Mouse (Mus musculus): ENCODE data around the gene Hgd.
A peak's percentile ranks its signal among the peaks of the same experiment; 100 is the strongest.

The Hgd gene

DNA sequence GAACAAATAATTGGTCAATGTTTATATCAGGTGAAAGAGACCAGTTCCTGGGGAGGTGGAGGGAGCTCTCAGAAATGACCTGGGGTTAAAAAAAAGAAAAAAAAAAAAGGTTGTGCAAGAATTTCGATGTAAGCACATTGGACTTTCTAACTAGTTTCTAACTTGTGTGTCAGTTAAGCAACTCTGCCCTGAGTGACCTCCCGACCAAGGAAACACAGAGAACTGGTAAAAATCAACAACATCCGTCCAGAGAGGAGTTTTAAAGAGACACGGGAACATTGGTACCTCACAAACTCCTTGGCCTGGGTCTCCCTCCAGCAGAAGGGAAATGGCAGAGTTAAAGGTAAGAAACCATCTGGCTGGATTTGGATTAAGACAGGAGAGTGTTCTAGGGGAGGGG, at the start of gene Hgd:
Gene Hgd (plus strand): TSS at position 160 of the 400 bp plus-strand sequence.
- DNase-seq: no peak

GRCm38 (mm10) chr16:37530170-37530569, 49.8 kb upstream of the Hgd start:
- DNase-seq: no peak

GRCm38 (mm10) chr16:37532046-37532445, 47.9 kb upstream of the Hgd start:
- DNase-seq: no peak

GRCm38 (mm10) chr16:37533369-37534068, 46.4 kb upstream of the Hgd start:
- DNase-seq: no peak

DNA sequence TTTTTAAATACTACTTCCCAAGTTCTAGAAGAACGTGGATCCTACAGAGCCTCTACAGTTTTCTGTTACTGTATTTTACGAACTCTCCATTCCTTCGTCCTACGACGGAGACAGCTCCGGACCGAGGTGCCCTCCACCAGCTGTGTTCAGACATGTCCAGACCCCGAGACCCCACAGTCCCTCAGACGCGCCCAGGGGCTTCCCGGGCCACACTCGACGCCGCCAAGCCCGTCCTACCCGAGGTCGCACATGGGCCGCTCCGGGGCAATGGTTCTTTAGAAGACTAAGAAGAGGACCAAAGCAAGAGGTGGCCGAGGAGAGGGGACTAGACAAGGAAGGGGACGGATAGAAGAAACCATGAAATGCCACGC, 40.7 kb upstream of the Hgd start:
- no peak for DNase-seq

DNA sequence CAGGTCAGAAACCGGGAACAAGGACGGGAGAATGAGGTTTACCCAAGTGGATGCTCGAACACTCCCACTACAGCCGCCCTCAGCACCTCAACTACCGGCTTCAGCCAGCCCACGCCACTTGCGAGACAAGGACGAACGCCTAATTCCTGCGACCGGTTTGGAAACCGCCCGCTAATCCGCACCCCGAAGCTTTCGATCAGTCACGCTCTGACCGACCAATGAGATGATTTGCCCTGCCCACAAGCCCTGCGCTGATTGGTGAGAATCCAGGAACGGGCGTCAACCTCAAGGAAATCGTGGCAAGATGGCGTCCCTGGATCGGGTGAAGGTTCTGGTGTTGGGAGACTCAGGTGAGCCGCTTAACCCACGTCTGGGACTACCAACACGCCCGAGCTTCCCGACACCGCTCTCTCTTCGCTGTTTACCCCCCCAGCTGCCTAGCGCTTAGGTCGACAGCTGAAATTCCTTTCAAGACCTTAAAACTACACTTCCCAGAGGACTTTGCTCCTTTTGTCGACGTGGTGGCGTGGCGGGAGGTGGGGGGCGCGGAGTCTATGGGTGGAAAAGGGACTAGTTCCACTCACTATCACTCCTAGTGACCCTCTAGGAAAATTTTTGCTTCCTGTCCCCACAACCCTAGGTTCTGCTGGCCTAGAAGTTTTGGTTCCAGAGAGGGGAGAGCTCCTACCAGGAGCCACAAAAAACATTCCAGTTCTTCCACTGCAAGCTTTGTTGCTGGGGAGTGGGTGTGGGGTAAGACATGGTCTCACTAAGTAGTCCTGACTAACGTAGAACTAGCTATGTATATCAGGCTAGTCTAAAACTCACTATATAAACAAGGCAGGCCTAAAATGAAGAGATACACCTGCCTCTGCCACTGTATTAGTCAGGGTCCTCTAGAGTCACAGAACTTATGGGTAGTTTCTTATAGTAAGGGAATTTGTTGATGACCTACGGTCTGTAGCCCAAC, 40.1 kb upstream of the Hgd start, which contains the start of the genes Gtf2e1 and Rabl3:
Gene Gtf2e1 (minus strand): TSS at position 179 of the 970 bp plus-strand sequence.
Gene Rabl3 (plus strand): TSS at position 275 of the 970 bp plus-strand sequence.
- DNase-seq: peak; percentile 96

DNA sequence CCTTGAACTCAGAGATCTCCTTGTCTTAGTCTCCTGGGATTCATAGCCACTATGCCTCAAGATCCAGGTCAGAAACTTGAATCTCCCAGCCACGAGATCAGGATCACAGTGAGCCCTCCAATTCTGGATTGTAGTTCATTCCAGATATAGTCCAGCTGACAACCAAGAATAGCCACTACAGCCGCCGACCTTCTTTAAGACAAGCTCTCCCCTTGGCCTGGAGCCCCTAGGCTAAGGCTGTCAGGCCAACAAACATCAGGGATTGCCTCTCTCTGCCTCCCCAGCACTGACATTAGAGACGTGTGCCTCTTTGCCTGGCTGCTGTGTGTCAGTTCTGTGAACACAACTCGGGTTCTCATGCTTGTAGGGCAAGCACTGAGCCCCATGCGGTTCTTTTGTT, 39.2 kb upstream of the Hgd start:
- no peak for DNase-seq

GRCm38 (mm10) chr16:37546312-37546711, 33.6 kb upstream of the Hgd start:
- no peak for DNase-seq

DNA sequence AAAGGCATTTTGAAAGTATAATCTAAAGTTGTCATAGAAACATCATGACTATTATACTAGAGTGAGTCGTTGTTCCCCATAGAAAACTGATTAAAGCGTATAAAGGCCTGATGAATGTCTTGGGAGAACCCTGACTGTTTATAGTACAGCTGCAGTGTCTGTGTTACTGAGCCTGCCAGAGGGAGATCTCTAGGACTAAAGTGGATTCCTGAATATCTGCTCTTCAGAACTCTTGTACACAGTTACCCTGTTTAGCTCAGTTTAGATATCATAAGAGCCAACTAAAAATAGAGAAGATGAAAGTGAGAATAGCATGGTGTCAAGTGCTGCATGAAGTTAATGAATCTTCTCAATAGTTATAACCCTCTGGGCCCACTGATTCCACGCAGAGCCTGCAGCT, 29.7 kb upstream of the Hgd start:
- no peak for DNase-seq

GRCm38 (mm10) chr16:37550981-37551380, 29.0 kb upstream of the Hgd start:
- DNase-seq: no peak

DNA sequence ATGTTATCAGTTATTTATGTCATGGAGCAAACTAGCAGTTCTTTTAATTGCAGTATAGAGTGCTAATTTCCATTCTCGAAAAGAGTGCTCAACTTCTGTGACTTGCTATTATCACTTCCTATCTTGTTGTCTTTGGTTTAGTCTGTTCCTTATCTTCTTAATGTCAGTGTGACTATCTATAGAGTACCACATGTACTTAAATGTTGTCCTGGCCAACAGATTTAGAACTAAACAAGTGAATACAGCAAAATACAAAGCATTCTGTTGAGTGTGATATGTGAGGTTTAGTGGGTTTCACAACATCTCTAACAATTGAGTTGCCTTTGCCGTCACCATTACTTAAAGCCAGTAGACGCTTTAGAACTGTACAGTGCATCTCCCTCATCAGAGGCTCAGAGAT, 27.1 kb upstream of the Hgd start:
- DNase-seq: no peak

- no peak for DNase-seq
Measured at GRCm38 (mm10) chr16:37562414-37562813, 17.5 kb upstream of the Hgd start.

DNA sequence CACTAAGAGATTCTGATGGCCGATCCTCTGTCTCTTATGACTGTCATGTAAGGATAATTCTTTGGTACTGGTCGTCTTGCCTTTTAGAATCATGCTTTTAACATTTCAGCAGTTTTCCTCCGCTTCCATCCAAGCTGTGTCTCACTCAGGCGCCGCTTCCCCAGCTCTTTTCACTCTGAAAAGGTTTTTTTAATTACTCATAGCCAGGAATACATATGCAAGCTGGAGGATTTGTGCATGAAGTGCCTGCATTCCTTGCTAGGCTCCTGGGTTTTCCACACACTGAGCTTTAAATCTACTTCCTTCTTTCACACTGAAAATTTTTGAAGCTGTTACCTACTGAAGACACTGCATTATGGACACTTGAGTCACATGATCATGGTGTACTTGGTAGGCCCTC, 17.0 kb upstream of the Hgd start:
- DNase-seq: no peak

- DNase-seq: no peak
Measured at GRCm38 (mm10) chr16:37565117-37565516, 14.8 kb upstream of the Hgd start.

- no peak for DNase-seq
Measured at GRCm38 (mm10) chr16:37566107-37566506, 13.8 kb upstream of the Hgd start.

DNA sequence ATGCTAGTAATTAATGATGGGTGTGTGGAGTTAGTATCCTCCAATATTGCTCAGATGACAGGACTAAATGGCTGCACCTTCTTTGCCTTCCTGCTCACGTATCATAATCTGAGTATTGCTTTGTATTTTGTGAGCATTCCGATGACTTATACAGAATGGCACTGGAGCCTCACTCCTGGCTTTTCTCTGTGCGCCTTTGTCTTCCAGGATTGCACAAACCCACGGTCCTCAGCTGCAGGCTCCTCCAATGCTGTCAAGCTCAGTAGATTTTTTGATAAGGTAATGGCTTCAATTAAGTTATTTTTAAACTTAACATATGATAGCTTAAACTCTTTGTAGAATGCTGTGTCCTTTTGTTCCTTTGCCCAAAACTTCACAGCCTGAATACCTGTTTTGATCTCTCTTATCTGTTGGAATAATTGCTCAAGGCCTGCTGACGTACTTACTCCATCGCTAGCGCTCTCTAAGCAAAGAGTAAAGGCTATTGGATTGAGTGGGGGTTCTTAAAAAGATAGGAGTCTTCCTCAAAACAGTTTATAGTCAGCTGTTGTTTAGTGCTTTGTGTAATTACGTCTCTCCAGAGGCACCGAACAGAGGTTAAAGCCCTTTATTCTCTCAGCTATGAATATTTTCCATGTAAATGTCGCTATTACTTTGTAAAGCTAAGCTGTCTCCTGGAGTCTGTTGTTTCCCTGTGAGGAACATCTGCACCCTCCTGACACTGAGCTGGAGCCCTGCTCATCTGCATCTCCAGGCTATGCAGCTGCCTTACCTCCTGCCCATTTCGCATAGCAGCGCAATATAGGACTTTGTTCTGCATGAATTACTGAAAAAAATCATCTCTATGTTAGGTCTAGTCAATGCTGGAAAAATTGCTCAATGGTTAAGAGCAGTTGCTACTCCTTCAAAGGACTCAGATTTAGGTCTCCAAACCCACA, 12.6 kb upstream of the Hgd start:
- no peak for DNase-seq

- no peak for DNase-seq
Measured at GRCm38 (mm10) chr16:37571554-37571953, 8.4 kb upstream of the Hgd start.

DNA sequence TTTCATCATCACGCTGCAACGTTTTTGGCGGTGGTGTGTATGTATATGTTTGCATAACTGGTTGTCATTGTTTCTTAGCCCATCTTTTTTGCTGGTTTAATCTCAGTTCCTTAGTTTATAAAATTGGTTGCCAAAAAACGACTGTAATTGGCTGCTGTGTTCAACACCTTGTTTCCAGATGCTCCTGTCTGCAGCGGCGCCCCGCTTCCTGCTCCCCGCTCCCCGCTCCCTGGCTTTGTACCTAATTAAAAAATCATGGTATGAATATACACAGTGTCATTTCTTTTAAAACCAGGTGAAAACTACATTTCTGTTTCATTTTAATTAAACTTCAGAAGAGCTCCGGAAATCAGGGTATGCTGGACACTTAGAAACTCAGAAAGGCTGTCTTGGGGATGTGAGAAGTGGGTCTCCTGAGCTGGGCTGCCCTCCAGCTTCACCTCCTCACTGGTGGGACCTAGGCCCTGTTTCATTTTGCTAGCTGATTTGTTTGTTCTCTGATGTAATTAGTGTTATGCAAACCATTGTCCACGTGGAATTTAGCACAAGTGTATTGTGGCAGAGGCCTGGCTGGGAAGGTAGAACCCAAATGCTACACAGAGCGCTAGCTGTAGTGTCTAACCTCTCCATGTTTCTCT, 7.7 kb upstream of the Hgd start:
- DNase-seq: no peak

DNA sequence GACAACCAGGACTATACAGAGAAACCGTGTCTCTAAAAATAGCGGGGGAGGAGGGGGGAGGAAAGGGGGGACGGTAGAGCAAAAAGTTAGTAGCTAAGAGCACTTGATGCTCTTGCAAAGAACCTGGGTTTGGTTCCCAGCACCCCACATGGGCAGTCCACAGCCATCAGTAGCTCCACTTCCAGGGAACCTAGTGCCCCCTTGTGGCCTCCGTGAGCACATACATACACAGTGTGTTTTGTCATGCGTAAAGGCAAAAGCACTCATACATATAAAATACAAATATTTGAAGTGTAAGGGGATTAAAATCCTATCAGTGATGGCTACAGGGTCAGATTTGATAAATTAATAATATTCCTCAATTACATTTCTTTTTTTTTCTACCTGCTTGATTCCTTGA, 6.9 kb upstream of the Hgd start:
- DNase-seq: no peak

DNA sequence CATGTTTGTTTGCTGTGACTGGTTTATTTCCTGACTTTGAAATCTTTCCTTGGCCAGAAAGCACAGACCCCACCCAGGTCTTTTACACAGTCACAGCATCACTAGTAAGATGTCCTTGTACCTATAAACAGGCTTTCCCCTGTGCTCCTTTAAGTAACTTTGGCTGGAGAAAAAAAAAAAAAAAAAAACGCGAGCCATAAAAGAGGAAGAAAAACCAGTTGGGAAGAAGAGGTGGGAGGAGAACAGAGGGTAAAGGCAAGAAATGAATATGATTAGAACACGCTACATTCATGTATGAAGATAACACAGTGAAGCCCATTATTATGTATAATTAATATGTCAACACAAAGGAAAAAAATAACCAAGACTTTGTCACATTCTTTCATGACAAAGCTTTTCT, 4.6 kb upstream of the Hgd start:
- DNase-seq: no peak

- no peak for DNase-seq
Measured at GRCm38 (mm10) chr16:37579591-37579990, 362 bp upstream of the Hgd start.

GRCm38 (mm10) chr16:37580651-37581050, 698 bp downstream of the Hgd start:
- DNase-seq: no peak

Measured in thymus, postnatal 25 days (tissue).